Mouse (Mus musculus): Measurements from ENCODE around the gene D6Wsu163e.
A peak's percentile ranks its signal among the peaks of the same experiment; 100 is the strongest.

Gene D6Wsu163e

GRCm38 (mm10) chr6:127005646-127006045, 65.9 kb downstream of the D6Wsu163e start:
- peak; percentile 51 for DNase-seq (ENCODE audit: low read depth, low spot score)

- no peak for DNase-seq (ENCODE audit: low read depth, low spot score)
Observed at GRCm38 (mm10) chr6:127006551-127006950, 66.8 kb downstream of the D6Wsu163e start.

- DNase-seq (ENCODE audit: low read depth, low spot score): no peak
Observed at GRCm38 (mm10) chr6:127010021-127010420, 70.3 kb downstream of the D6Wsu163e start.

- no peak for DNase-seq (ENCODE audit: low read depth, low spot score)
Observed at GRCm38 (mm10) chr6:127011947-127012535, 72.3 kb downstream of the D6Wsu163e start.

GRCm38 (mm10) chr6:127014906-127015770, 75.4 kb downstream of the D6Wsu163e start, which contains the start of gene Fgf6:
Gene Fgf6, plus strand, starts transcription at chr6:127015586.
- DNase-seq (ENCODE audit: low read depth, low spot score): no peak

GRCm38 (mm10) chr6:127019254-127019653, 79.5 kb downstream of the D6Wsu163e start:
- peak; percentile 55 for DNase-seq (ENCODE audit: low read depth, low spot score)

GRCm38 (mm10) chr6:127020431-127020830, 80.7 kb downstream of the D6Wsu163e start:
- DNase-seq (ENCODE audit: low read depth, low spot score): no peak

- no peak for DNase-seq (ENCODE audit: low read depth, low spot score)
Observed at GRCm38 (mm10) chr6:127024836-127025235, 85.1 kb downstream of the D6Wsu163e start.

Data from ZHBTc4 (cell line).